Mouse (Mus musculus): ENCODE measurements around the gene Slc4a11.

GRCm38 (mm10) chr2:130642197-130642660, 55.1 kb downstream of the Slc4a11 start:
- no peak for TF ChIP-seq CTCF (IDR thresholded peaks at IDR 0.05; ENCODE audit: extremely low read depth, insufficient read length, insufficient replicate concordance, low read depth, low read length)
- TF ChIP-seq POLR2A (IDR thresholded peaks at IDR 0.05; ENCODE audit: low read depth, low read length) = no peak

All from small intestine, adult 2 months (tissue).